Mouse (Mus musculus): ENCODE results near the gene Panx1. TPM values are rescaled to one million over a fixed set of nuclear protein-coding genes. Genes with fewer than 3 reads are reported as not detected.

The Panx1 gene
- total RNA-seq (2014; rRNA removed) (112 and 125 TPM in 2 replicates), polyA plus RNA-seq (2015; fragmentation: Nextera tagmentation; extraction: Ambion mirVana) (135 and 168 TPM in 2 replicates)

DNA sequence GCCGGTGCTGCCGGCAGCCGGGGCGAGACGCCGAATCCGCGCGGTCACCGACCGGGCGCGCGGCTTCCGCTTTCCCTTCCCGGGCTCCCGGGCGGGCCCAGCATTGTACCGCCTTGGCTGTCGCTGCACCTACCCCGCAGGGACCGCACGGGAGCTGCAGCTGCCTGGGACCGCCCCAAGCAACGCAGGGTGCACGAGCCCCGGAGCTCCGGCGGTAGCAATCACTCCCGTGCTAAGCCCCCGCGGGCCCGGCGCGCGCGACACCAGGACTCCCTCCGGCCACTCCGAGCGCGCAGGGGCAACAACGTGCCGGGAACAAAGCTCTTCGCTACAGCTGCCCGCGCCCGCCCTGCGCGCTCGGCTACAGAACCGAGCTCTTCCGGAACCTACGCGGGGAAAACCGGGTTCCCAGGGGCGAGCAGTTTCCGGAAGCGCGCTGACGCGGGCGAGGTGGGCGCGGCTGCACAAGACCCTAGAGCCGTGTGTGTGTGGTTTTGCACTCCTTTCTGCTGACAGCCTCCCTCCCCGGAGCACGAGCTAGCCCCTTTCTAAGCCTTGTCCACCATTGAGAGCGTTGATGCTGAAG lies at the start of gene Panx1:
Gene Panx1 (minus strand): TSS at position 395 of the 586 bp plus-strand sequence.
- DNase-seq (peak; percentile 93), ATAC-seq (peak; percentile 96)
- under 1% methylated on average over 68 of the region's 68 CpGs for WGBS
- TF ChIP-seq CTCF (IDR thresholded peaks at IDR 0.05; ENCODE audit: low read depth), result no peak
- H3K27me3 ChIP-seq (ENCODE audit: insufficient read depth, low read length), result no peaks in the 10 kb centered on the region
- peak within 1 kb of the TSS; percentile 89 for H3K4me3 ChIP-seq (ENCODE audit: low read depth, low read length)
- H3K36me3 ChIP-seq (ENCODE audit: insufficient read depth), result peaks cover 5% of the 10 kb centered on the region; the same call in 1 of the 2 replicates
- peak within 1 kb of the TSS; percentile 95 for H3K9ac ChIP-seq
- H3K4me2 ChIP-seq (ENCODE audit: low read depth), result peak within 1 kb of the TSS; percentile 63
- H3K9me3 ChIP-seq (ENCODE audit: low read length), result no peaks in the 10 kb centered on the region
- H3K4me1 ChIP-seq (ENCODE audit: insufficient read depth), result peaks cover 12% of the 10 kb centered on the region
- H3K27ac ChIP-seq (ENCODE audit: low read depth, low read length), result peak within 1 kb of the TSS; percentile 96

DNA sequence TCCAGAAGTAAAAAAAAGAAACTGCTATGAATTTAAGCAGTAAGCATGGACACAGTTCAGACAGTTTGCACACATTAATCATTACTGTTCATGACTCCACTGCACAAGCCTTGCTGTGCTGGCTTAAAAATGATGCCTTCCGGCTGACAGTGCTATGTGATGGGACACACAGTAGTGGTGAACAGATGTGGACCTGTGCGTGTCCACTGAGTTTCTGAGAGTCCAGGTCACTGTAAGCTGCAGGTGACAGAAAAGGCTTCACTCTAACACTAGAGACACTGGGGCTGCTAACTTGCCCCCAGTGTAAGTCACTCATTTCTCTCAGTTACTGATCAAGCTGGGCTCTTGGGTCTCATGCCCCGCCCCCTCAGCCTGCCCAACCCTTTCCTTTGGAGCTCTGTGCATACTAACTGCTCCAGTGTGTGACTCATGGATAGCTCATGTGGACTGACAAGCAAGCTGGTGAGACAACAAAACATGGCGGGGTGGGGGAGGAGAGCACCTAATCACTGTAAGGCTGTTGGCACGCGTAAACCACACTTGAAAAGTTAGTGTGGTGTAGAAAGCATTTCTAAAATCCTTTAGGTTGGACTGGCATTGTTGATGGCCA lies 23.5 kb upstream of the Panx1 start:
- Histone ChIP-seq H3K4me1 (ENCODE audit: insufficient read depth) (no peaks in the 10 kb centered on the region), H3K4me2 (ENCODE audit: low read depth) (no peak overlapping the region), H3K9me3 (ENCODE audit: low read length) (no peaks in the 10 kb centered on the region), H3K36me3 (ENCODE audit: insufficient read depth) (no peaks in the 10 kb centered on the region), H3K9ac (no peak overlapping the region), H3K27ac (ENCODE audit: low read depth, low read length) (no peak overlapping the region), H3K4me3 (ENCODE audit: low read depth, low read length) (no peak overlapping the region), H3K27me3 (ENCODE audit: insufficient read depth, low read length) (no peaks in the 10 kb centered on the region)
- WGBS, result 78% methylated on average over 6 of the region's 6 CpGs
- no peak for TF ChIP-seq CTCF (IDR thresholded peaks at IDR 0.05; ENCODE audit: low read depth)
- DNase-seq, result no peak
- ATAC-seq, result no peak

DNA sequence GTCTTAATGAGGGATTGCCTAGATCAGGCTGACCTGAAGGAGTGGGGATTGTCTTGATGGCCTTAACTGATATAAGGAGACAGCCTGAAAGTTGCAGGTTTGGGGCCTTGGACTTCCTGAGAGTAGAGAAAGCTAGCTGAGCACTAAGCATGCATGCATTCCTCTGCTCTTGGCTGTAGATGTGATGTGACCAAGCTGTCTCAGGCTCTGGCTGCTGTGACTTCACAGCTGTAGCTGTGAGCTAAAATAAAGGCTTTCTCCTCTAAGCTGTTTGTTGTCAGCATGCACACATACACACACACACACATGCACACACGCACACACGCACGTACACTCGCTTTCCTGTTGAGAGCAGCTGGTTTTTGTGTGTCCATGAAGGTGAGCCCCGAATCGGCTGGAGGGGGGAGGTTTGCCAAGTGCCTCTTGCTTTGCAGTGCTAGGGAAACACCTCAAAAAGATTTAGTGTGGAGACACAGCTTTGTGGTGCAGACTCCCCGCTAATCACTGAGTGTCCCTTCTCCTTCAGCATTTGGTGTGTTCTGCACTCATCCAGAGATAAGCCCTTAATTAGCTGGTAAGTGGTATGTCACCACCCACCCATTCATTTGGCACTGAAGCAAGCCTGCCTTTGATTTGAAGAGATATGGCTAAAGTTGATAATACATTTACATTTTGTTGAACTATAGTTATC lies 22.9 kb upstream of the Panx1 start:
- TF ChIP-seq CTCF (IDR thresholded peaks at IDR 0.05; ENCODE audit: low read depth), result no peak
- no peaks in the 10 kb centered on the region for H3K4me1 ChIP-seq (ENCODE audit: insufficient read depth)
- H3K4me2 ChIP-seq (ENCODE audit: low read depth), result no peak overlapping the region
- no peaks in the 10 kb centered on the region for H3K9me3 ChIP-seq (ENCODE audit: low read length)
- H3K27me3 ChIP-seq (ENCODE audit: insufficient read depth, low read length), result no peaks in the 10 kb centered on the region
- H3K36me3 ChIP-seq (ENCODE audit: insufficient read depth), result no peaks in the 10 kb centered on the region
- ATAC-seq (no peak), DNase-seq (no peak)
- H3K9ac ChIP-seq, result no peak overlapping the region
- H3K27ac ChIP-seq (ENCODE audit: low read depth, low read length), result no peak overlapping the region
- H3K4me3 ChIP-seq (ENCODE audit: low read depth, low read length), result no peak overlapping the region
- 73% methylated on average over 7 of the region's 7 CpGs for WGBS

DNA sequence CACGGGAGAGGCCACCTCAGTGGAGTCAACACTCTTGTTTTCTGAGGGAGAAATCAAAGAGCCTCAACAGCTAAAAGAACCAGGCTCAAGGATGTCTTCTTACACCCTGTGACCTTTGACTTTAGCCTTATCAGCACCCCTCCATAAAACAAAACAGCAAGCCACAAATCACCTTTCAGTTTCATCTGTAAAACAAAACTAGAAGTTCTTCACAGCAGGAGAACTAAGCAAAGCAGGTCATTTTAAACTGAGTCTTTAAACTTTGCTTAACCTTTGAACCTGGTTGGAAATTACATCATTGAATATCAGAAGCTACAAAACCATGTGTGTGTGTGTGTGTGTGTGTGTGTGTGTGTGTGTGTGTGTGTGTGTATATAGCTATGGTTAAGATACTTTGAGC lies 18.9 kb upstream of the Panx1 start:
- WGBS, result 22% methylated on average over 1 of the region's 1 CpGs
- TF ChIP-seq CTCF (IDR thresholded peaks at IDR 0.05; ENCODE audit: low read depth), result no peak

DNA sequence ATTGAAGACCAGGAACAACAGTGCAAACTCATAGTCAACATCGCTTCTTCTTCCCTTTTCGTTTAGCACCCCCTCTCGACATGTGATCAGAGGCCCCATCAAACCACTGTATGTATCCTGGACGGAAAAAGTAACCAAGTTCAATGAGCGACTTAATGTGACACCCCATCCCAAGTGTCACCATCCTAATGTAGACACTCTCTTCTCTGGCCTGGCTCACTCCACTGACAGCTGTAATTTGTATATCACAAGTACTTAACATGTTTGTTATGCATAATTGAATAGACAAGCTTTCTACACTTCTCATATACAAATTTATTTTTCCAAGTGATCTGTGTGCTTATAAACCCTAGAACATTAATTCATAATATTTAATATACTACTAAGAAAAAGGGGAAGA lies 15.6 kb upstream of the Panx1 start:
- H3K4me3 ChIP-seq (ENCODE audit: low read depth, low read length), result no peak overlapping the region
- WGBS, result 92% methylated on average over 5 of the region's 5 CpGs
- ATAC-seq, result no peak
- no peaks in the 10 kb centered on the region for H3K27me3 ChIP-seq (ENCODE audit: insufficient read depth, low read length)
- H3K4me1 ChIP-seq (ENCODE audit: insufficient read depth), result no peaks in the 10 kb centered on the region
- no peaks in the 10 kb centered on the region for H3K9me3 ChIP-seq (ENCODE audit: low read length)
- no peak for DNase-seq
- no peak overlapping the region for H3K4me2 ChIP-seq (ENCODE audit: low read depth)
- no peak for TF ChIP-seq CTCF (IDR thresholded peaks at IDR 0.05; ENCODE audit: low read depth)
- no peak overlapping the region for H3K9ac ChIP-seq
- no peaks in the 10 kb centered on the region for H3K36me3 ChIP-seq (ENCODE audit: insufficient read depth)
- H3K27ac ChIP-seq (ENCODE audit: low read depth, low read length), result no peak overlapping the region

More for the DNA sequence above, 18.9 kb upstream of the Panx1 start:
- Histone ChIP-seq H3K9me3 (ENCODE audit: low read length) (no peaks in the 10 kb centered on the region), H3K27me3 (ENCODE audit: insufficient read depth, low read length) (no peaks in the 10 kb centered on the region), H3K4me3 (ENCODE audit: low read depth, low read length) (no peak overlapping the region), H3K4me2 (ENCODE audit: low read depth) (no peak overlapping the region), H3K27ac (ENCODE audit: low read depth, low read length) (no peak overlapping the region), H3K4me1 (ENCODE audit: insufficient read depth) (no peaks in the 10 kb centered on the region), H3K9ac (no peak overlapping the region), H3K36me3 (ENCODE audit: insufficient read depth) (no peaks in the 10 kb centered on the region)
- DNase-seq, result no peak
- no peak for ATAC-seq

DNA sequence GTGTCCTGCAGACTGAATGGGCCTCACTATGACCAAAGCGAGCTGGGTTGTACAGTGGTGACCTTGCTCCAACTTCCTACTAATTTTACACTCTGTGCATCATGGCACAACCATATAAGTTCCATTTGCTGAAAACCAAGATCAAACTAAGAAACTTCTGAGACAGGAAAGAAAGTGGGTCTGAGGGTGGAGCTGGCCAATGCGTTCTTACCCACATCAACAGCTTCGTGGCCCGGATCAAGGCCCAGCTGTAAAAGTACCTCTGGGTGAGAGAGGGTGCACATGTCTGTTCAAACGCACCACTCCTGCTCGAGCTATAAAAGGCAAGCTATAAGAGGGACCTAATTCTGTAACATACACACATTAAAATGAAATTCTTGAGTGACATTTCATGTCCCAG lies 14.7 kb upstream of the Panx1 start:
- Histone ChIP-seq H3K27me3 (ENCODE audit: insufficient read depth, low read length) (no peaks in the 10 kb centered on the region), H3K9me3 (ENCODE audit: low read length) (no peaks in the 10 kb centered on the region), H3K4me2 (ENCODE audit: low read depth) (no peak overlapping the region), H3K9ac (no peak overlapping the region), H3K36me3 (ENCODE audit: insufficient read depth) (no peaks in the 10 kb centered on the region), H3K4me3 (ENCODE audit: low read depth, low read length) (no peak overlapping the region), H3K27ac (ENCODE audit: low read depth, low read length) (no peak overlapping the region), H3K4me1 (ENCODE audit: insufficient read depth) (no peaks in the 10 kb centered on the region)
- TF ChIP-seq CTCF (IDR thresholded peaks at IDR 0.05; ENCODE audit: low read depth), result no peak
- ATAC-seq (no peak), DNase-seq (no peak)
- 89% methylated on average over 6 of the region's 6 CpGs for WGBS

DNA sequence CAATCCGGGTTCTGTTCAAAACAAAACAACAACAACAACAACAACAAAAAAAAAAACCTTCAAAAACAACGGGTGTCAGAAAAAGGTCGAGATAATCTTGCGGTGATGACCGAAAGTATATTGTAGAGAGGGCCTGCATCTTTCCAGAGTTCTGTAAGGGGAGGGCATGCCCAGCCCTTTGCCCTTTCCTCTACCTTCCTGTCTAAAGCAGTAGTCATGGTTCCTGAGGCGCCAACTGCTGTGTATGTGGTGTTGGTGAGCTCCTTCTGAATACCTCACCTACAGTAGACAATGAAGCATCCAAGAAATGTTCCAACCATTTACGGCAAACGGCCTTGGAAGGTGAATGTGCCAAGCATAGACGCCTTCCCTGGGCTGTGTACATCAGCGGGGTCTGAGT lies 462 bp upstream of the Panx1 start:
- H3K27me3 ChIP-seq (ENCODE audit: insufficient read depth, low read length), result no peaks in the 10 kb centered on the region
- H3K4me3 ChIP-seq (ENCODE audit: low read depth, low read length), result peak overlapping the region; percentile 89
- peak overlapping the region; percentile 96 for H3K27ac ChIP-seq (ENCODE audit: low read depth, low read length)
- H3K4me1 ChIP-seq (ENCODE audit: insufficient read depth), result peaks cover 12% of the 10 kb centered on the region
- no peaks in the 10 kb centered on the region for H3K9me3 ChIP-seq (ENCODE audit: low read length)
- 39% methylated on average over 10 of the region's 10 CpGs for WGBS
- H3K9ac ChIP-seq, result peak overlapping the region; percentile 95
- no peak for ATAC-seq
- DNase-seq, result peak; percentile 19
- H3K36me3 ChIP-seq (ENCODE audit: insufficient read depth), result peaks cover 5% of the 10 kb centered on the region; the same call in 1 of the 2 replicates
- no peak for TF ChIP-seq CTCF (IDR thresholded peaks at IDR 0.05; ENCODE audit: low read depth)
- H3K4me2 ChIP-seq (ENCODE audit: low read depth), result peak overlapping the region; percentile 63
